Mouse (Mus musculus): ENCODE data around the gene Cyp4b1. TPM values are rescaled to one million over a fixed set of nuclear protein-coding genes. Genes with fewer than 3 reads are reported as not detected.
"Not testable (repeated sequence)": the region's sequence is repeated elsewhere in the genome, so short reads cannot be mapped to it uniquely, and the experiment has no call there.

Gene Cyp4b1
- not detected in 2 replicates for polyA plus RNA-seq (2016; fragmentation: Nextera tagmentation; extraction: Ambion mirVana)

DNA sequence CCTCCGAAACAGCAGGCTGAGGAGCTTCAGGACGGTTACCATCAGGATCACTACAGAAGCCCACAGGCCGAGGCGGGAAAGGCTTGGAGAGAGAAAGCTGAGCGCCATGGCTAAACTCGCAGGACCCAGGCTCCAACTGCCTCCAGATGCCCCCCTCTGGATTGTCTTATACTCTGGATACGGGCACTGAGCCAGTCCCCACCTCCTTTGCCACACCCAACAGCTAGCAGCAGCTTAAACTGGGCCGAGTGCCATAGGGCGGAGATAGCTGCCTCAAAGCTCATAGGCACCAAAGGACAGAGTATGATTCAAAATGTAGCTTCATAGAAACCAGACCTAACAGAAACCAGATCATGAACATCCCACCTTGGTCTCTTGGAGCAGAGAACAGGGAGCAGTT lies at the start of gene Cyp4b1:
Gene Cyp4b1 (minus strand): TSS at position 144 of the 400 bp plus-strand sequence.
- H3K4me3 ChIP-seq = no peak within 1 kb of the TSS
- no peaks in the 10 kb centered on the region for H3K27me3 ChIP-seq (ENCODE audit: poor library complexity, severe bottlenecking)
- H3K36me3 ChIP-seq (replicated peaks) = no peaks in the 10 kb centered on the region
- DNase-seq (ENCODE audit: extremely low spot score, low spot score) = no peak
- no peaks in the 10 kb centered on the region for H3K4me1 ChIP-seq
- no peak within 1 kb of the TSS for H3K27ac ChIP-seq
- no peaks in the 10 kb centered on the region for H3K9me3 ChIP-seq
- whole genome bisulfite sequencing = 90% methylated on average over 9 of the region's 9 CpGs

DNA sequence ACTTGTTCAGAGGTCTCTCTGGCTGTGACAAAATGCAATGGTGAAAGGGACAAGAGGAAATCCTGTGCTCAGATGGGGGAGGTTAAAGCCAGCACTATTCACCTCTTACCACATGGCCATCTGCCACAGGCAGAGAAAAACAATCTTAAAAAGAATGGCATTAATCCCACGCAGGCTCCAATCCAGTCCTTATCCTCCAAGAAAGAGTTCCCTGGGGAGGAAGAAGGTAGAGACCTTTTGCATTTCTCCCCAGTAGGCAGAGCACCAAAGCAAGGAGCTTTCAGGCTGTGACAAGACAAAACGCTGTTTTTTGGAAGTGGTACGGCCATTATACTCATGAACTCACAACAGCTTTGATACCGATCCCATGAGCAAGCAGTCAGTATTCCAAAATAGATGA lies 38.8 kb upstream of the Cyp4b1 start:
- no peaks in the 10 kb centered on the region for H3K9me3 ChIP-seq
- no peaks in the 10 kb centered on the region for H3K36me3 ChIP-seq (replicated peaks)
- H3K27me3 ChIP-seq (ENCODE audit: poor library complexity, severe bottlenecking) = no peaks in the 10 kb centered on the region
- 0 out of 2 replicates have a peak, but pooled peaks cover 7% of the 10 kb centered on the region for H3K4me1 ChIP-seq
- DNase-seq (ENCODE audit: extremely low spot score, low spot score) = no peak
- H3K4me3 ChIP-seq = no peak overlapping the region
- H3K27ac ChIP-seq = no peak overlapping the region
- 42% methylated on average over 4 of the region's 4 CpGs for WGBS

DNA sequence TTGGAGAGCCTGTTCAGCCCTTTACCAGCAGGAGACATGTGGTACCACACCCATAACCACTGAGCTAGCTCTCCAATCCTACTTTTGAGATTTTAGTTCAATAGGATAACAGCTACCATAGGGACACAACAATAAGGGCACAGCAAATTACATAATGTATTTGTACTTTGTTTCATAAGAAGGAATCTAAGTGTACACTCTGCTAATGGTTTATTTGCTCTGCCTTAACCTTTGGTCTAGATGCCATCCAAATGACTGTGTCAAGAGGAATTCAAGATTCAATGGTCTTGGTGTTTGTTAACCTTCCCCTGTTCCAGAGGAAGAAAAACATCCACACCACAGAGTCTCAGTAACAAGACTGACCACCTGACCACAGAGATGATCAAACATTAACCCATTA lies 11.7 kb upstream of the Cyp4b1 start:
- Histone ChIP-seq H3K27me3 (ENCODE audit: poor library complexity, severe bottlenecking) (peaks cover 13% of the 10 kb centered on the region), H3K9me3 (no peaks in the 10 kb centered on the region), H3K27ac (no peak overlapping the region), H3K4me1 (peaks cover 10% of the 10 kb centered on the region), H3K4me3 (no peak overlapping the region), H3K36me3 (replicated peaks) (no peaks in the 10 kb centered on the region)
- no peak for DNase-seq (ENCODE audit: extremely low spot score, low spot score)

DNA sequence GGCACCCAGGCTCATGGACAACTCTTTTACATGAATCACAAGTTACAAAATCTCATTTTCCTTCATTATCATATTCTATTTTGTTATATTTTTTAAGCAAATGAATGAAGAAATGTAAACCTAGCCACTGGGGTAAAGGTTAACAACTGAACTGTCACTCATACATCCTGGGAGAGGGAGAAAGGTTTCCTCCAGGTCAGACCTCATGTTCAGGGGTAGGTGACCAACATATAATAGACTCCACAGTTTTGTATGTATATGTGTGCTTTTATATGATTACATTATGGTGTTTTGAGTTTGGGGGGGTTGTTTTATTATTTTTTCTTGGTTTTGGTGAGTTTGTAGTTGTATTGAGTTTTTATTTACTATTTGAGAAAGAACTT lies 10.3 kb upstream of the Cyp4b1 start:
- peaks cover 13% of the 10 kb centered on the region for H3K27me3 ChIP-seq (ENCODE audit: poor library complexity, severe bottlenecking)
- H3K9me3 ChIP-seq = no peaks in the 10 kb centered on the region
- DNase-seq (ENCODE audit: extremely low spot score, low spot score) = no peak
- H3K4me3 ChIP-seq = peak overlapping the region; percentile 56
- no peak overlapping the region for H3K27ac ChIP-seq
- no peaks in the 10 kb centered on the region for H3K36me3 ChIP-seq (replicated peaks)
- peaks cover 10% of the 10 kb centered on the region for H3K4me1 ChIP-seq

DNA sequence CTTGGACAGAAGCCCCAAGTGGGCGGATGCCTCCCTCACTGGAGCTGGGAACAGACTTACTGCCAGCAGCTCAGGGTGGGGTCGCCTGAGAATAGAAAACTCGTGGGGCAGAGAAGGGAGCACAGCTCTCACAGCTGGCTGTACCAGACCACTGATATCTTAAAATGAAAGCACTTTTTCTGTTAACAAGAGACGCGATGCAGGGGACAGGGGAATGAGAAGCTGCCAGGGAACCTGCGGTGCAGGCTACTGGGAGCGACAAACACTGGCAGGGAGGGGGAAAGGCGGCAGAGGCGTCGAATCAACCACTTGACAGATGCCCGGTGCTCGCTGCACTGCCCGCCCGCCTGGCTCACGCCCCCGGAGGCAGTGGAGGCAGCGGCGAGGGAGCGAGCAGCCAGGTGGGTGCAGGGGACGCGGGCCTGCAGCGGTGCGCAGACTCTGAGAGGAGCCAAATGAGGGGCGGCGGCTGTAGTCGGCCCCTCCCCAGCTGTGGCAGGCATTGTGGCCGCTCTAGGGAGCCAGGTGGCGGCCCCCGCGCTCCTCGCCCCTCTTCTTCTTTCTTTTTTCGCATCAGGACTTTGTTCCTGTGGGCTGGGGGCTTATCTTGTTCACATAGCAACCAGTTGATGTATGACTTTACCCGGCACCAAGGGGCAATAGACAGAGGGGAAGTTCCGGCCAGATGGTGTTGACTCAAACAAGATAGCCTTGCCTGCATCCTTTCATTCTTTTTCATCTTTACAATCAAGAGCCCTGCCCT lies 9.8 kb upstream of the Cyp4b1 start:
- Histone ChIP-seq H3K9me3 (no peaks in the 10 kb centered on the region), H3K27me3 (ENCODE audit: poor library complexity, severe bottlenecking) (peaks cover 13% of the 10 kb centered on the region), H3K36me3 (replicated peaks) (no peaks in the 10 kb centered on the region), H3K27ac (peak overlapping the region; percentile 56; the same call in 1 of the 2 replicates), H3K4me1 (peaks cover 10% of the 10 kb centered on the region), H3K4me3 (peak overlapping the region; percentile 56)
- peak; percentile 33 for DNase-seq (ENCODE audit: extremely low spot score, low spot score)
- 3% methylated on average over 34 of the region's 34 CpGs for WGBS

DNA sequence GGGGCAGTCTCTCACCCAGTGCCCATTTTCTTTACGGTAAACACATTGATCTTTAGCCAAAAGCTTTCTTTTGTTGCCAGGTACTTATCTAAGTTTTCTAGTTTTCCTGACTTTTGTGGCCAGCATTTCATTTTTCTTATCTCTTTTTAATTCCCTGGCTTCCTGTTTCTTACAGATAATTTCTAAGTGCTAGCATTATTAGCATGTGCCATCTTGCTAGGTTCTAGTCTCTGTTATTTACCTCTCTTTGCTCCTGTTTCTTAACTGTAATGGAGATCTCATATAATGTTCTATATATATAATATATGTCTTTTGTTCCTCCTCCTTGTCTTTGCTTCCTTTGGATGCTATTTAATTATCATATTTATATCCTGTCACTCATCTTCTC lies 9.0 kb upstream of the Cyp4b1 start:
- 100% methylated on average over 1 of the region's 1 CpGs for WGBS
- H3K4me1 ChIP-seq = not testable (repeated sequence)

DNA sequence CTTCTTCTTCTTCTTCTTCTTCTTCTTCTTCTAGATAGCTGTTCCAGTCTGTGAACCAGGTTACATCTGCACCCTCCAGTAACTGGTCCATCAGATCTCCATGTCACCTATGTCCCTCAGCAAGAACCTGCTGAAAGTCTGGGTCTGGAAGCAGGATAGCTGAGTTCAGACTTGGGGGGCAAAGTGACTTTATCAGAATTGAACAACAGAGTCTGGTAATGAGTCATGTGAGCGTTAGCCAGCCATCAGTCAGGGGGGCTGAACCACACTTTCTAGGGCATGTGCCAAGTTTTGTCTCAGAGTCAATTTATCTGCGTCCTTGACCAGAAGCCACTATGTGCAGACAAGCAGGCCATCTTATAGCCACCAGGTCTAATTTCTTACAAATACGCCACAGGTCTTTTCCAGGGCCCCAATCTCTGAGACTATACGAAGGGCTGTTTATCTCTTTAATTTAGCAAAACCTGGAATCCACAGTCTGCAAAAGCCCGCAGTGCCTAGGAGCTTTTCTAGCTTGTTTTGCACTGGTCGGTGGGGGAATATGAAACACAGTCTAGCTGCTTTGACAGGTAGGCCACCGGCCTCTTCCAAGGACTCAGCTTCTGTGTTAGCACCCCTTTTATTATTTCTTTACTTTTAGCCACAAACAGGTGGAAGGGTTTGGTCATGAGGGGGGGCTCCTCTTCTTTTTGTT lies 8.5 kb upstream of the Cyp4b1 start:
- not testable (repeated sequence) for H3K36me3 ChIP-seq (replicated peaks); H3K27ac ChIP-seq; H3K4me3 ChIP-seq; DNase-seq (ENCODE audit: extremely low spot score, low spot score); H3K4me1 ChIP-seq; H3K9me3 ChIP-seq
- peaks cover 13% of the 10 kb centered on the region for H3K27me3 ChIP-seq (ENCODE audit: poor library complexity, severe bottlenecking)
- 88% methylated on average over 7 of the region's 7 CpGs for WGBS

More for the DNA sequence above, 9.0 kb upstream of the Cyp4b1 start:
- not testable (repeated sequence) for H3K9me3 ChIP-seq; H3K36me3 ChIP-seq (replicated peaks); H3K4me3 ChIP-seq; DNase-seq (ENCODE audit: extremely low spot score, low spot score); H3K27ac ChIP-seq
- peaks cover 13% of the 10 kb centered on the region for H3K27me3 ChIP-seq (ENCODE audit: poor library complexity, severe bottlenecking)

DNA sequence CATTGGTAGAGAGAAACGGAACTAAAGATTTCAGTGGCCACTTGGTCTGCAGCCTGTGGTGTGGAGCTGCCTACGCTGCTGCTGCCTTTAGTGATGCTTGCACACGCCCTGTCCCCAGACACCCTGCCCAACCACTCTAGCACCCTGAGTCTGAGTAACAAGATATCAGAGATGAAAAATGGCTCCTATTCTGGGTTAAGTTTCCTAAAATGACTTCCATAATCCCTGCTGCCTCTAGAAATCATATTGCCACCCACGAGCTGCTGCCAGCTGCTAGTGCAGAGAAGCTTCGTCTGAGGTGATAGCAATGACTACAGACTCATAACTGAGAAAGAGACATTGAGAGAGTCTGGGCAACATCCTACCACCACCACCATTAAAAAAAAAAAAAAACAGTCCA lies 3.3 kb upstream of the Cyp4b1 start:
- Histone ChIP-seq H3K27ac (no peak overlapping the region), H3K36me3 (replicated peaks) (no peaks in the 10 kb centered on the region), H3K4me1 (no peaks in the 10 kb centered on the region), H3K4me3 (no peak overlapping the region), H3K27me3 (ENCODE audit: poor library complexity, severe bottlenecking) (no peaks in the 10 kb centered on the region), H3K9me3 (no peaks in the 10 kb centered on the region)
- WGBS = 90% methylated on average over 5 of the region's 5 CpGs
- no peak for DNase-seq (ENCODE audit: extremely low spot score, low spot score)

DNA sequence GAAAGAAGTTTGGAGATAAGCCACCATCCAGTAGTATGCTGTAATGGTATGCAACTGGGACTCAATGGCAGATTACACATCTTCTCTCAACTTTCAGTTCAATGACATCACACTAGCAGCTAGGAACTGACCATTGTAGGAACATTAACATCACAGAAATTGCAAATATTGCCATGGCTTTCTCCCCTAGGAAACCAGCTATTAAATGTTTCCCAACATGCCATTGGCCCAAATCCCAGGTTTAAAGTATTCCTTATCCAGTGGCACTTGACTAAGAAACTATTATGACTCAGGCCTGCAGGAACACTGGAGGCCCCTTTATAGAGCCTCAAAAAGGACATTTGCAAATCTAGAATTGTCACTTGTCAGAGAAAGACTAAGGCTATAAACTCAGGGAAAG lies 1.8 kb upstream of the Cyp4b1 start:
- Histone ChIP-seq H3K36me3 (replicated peaks) (no peaks in the 10 kb centered on the region), H3K4me3 (no peak overlapping the region), H3K27ac (no peak overlapping the region), H3K4me1 (no peaks in the 10 kb centered on the region), H3K9me3 (no peaks in the 10 kb centered on the region), H3K27me3 (ENCODE audit: poor library complexity, severe bottlenecking) (no peaks in the 10 kb centered on the region)
- no peak for DNase-seq (ENCODE audit: extremely low spot score, low spot score)

DNA sequence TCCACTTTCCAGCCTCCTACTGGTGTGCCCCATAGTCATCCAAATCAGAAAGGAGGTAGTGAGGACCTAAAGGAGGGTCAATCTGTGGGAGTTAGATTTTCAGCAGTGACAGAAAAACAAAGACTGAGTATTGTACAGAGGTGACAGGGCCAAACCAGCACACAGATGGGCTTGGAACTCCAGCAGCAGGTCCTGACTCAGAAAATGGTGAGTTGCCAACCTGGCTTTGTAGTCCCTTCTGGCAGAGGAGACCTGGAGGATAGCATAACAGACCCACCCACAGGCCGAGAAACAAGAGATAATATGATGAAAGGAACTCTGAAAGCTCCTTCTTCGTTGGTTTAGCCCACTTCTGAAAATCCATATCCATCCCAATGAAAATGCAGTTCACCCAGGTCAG lies 1.2 kb upstream of the Cyp4b1 start:
- H3K9me3 ChIP-seq = no peaks in the 10 kb centered on the region
- no peak for DNase-seq (ENCODE audit: extremely low spot score, low spot score)
- H3K4me1 ChIP-seq = no peaks in the 10 kb centered on the region
- no peaks in the 10 kb centered on the region for H3K36me3 ChIP-seq (replicated peaks)
- H3K4me3 ChIP-seq = no peak overlapping the region
- H3K27me3 ChIP-seq (ENCODE audit: poor library complexity, severe bottlenecking) = no peaks in the 10 kb centered on the region
- no peak overlapping the region for H3K27ac ChIP-seq
- 78% methylated on average over 2 of the region's 2 CpGs for WGBS

DNA sequence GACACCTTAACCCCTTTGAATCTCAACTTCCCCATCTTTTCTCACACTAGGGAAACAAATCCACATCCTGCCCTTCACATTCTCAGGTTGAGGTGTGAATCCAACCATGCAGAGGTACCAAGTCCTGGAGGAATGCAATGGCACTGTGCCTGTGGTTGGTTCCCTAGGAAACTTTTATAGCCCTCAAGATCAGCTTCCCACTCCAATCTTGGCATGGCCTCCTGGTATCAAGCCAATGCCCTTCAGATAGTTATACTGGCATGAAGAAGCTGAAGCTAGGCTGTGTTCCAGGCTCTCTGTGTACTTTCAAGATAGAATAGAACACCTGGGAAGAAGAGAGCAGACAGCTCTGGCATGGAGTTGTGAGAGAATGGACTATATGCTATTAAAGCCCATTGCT lies 2.2 kb downstream of the Cyp4b1 start:
- no peaks in the 10 kb centered on the region for H3K9me3 ChIP-seq
- no peaks in the 10 kb centered on the region for H3K27me3 ChIP-seq (ENCODE audit: poor library complexity, severe bottlenecking)
- H3K4me1 ChIP-seq = no peaks in the 10 kb centered on the region
- H3K27ac ChIP-seq = no peak overlapping the region
- H3K4me3 ChIP-seq = no peak overlapping the region
- H3K36me3 ChIP-seq (replicated peaks) = no peaks in the 10 kb centered on the region
- DNase-seq (ENCODE audit: extremely low spot score, low spot score) = no peak

DNA sequence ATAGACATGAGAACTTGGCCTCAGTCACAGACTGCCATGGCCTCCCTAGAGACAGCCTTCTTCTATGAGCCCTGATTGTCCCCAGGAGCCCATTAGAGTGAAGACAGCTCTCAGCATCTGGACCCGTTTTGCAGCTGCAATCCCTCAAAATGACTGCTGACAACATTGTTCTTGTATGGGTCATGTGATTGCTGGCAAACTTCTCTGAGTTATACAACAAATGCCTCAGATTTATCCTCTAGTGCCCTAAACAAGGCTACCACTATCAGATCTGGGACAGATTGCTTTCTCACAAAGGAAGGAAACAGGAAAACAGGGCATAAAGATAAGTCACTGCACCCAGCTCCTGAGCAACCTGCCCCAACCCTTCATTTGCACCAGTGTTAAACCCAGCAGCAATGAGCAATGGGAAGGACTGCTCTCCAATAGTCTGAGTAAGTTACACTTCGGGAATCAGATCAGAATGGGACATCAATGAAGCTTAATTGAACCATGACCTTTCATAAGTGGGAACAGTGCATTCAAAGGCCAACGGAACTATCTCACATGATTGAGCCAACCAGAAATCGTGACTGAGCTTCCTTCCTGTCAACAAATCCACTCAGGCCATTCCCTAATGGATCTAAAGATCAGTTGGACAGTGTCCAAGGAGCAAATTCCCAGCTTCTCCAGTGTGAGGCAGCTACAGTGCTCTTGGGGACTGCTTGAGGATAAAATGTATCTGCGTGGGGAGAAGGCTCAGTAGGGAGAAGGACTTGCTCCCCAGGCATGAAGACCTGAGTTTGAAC lies 4.4 kb downstream of the Cyp4b1 start:
- H3K27me3 ChIP-seq (ENCODE audit: poor library complexity, severe bottlenecking) = no peaks in the 10 kb centered on the region
- H3K27ac ChIP-seq = no peak overlapping the region
- no peak overlapping the region for H3K4me3 ChIP-seq
- H3K9me3 ChIP-seq = no peaks in the 10 kb centered on the region
- H3K4me1 ChIP-seq = no peaks in the 10 kb centered on the region
- DNase-seq (ENCODE audit: extremely low spot score, low spot score) = no peak
- no peaks in the 10 kb centered on the region for H3K36me3 ChIP-seq (replicated peaks)
- WGBS = 79% methylated on average over 5 of the region's 5 CpGs

DNA sequence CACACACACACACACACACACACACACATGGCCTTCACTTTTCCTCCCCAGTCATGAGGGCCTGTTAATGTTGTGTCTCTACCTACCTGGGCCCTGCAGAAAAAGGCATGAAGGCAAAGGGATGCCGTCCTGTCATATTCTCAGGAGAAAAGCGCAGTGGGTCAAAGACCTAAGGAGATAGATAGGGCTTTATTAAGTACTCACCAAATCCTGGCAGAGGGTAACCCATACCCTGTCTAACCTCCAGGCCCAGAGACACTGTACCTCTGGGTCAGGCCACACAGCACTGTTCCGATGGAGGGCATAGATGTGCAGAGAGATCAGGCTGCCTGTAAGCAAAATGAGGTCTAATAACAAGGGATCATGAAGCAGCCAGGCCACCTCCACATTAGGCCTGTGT lies 22.0 kb downstream of the Cyp4b1 start:
- H3K27ac ChIP-seq; H3K36me3 ChIP-seq (replicated peaks); H3K4me1 ChIP-seq; DNase-seq (ENCODE audit: extremely low spot score, low spot score); H3K9me3 ChIP-seq; H3K27me3 ChIP-seq (ENCODE audit: poor library complexity, severe bottlenecking); H3K4me3 ChIP-seq: not testable (repeated sequence)
- WGBS = 87% methylated on average over 3 of the region's 3 CpGs

Data from forebrain, embryonic 10.5 days (tissue).